Mouse (Mus musculus) cerebellum, postnatal 14 days (tissue): ENCODE results near the gene Reps2.

ENCODE experiments used
- DNase-seq, 2 experiments: peaks; one replicate each; pipeline ENCODE4 v3.0.0; 2021; ENCODE audit warnings: mixed read lengths in 2 of 2

Gene Reps2

GRCm38 (mm10) chrX:162470213-162470612 is 173.2 kb downstream of the Reps2 start:
- no peak for DNase-seq

- no peak for DNase-seq
These were observed 181.3 kb downstream of the Reps2 start for GRCm38 (mm10) chrX:162462156-162462555.

- no peak for DNase-seq
These were observed 187.0 kb downstream of the Reps2 start for GRCm38 (mm10) chrX:162456445-162456844.

- no peak for DNase-seq
These were observed 188.1 kb downstream of the Reps2 start for GRCm38 (mm10) chrX:162455364-162455763.

GRCm38 (mm10) chrX:162453821-162454402 is 189.5 kb downstream of the Reps2 start:
- DNase-seq, result no peak

- DNase-seq, result no peak
These were observed 190.8 kb downstream of the Reps2 start for GRCm38 (mm10) chrX:162452642-162453041.

- DNase-seq, result no peak
These were observed 195.5 kb downstream of the Reps2 start for GRCm38 (mm10) chrX:162447974-162448373.

- no peak for DNase-seq
These were observed 196.7 kb downstream of the Reps2 start for GRCm38 (mm10) chrX:162446678-162447318.

GRCm38 (mm10) chrX:162443387-162443786 is 200.1 kb downstream of the Reps2 start:
- no peak for DNase-seq

GRCm38 (mm10) chrX:162442970-162443369 is 200.5 kb downstream of the Reps2 start:
- DNase-seq, result no peak

GRCm38 (mm10) chrX:162432776-162433543 is 210.5 kb downstream of the Reps2 start:
- DNase-seq, result no peak

- peak; percentile 4 to 61 for DNase-seq
These were observed 215.8 kb downstream of the Reps2 start for GRCm38 (mm10) chrX:162427698-162428097.

- DNase-seq, result no peak
These were observed 224.0 kb downstream of the Reps2 start for GRCm38 (mm10) chrX:162419431-162419830.

- no peak for DNase-seq
These were observed 230.3 kb downstream of the Reps2 start for GRCm38 (mm10) chrX:162413124-162413523.

GRCm38 (mm10) chrX:162407291-162407690 is 236.2 kb downstream of the Reps2 start:
- no peak for DNase-seq

- peak; percentile 2 to 3 for DNase-seq
These were observed 241.0 kb downstream of the Reps2 start for GRCm38 (mm10) chrX:162402487-162402886.

GRCm38 (mm10) chrX:162380730-162381129 is 262.7 kb downstream of the Reps2 start:
- DNase-seq, result no peak

- no peak for DNase-seq
These were observed 280.2 kb downstream of the Reps2 start for GRCm38 (mm10) chrX:162363206-162363605.
